Mouse (Mus musculus) kidney, postnatal 0 days (tissue): Measurements from ENCODE around the gene Btbd6. TPM values are rescaled to one million over a fixed set of nuclear protein-coding genes. Genes with fewer than 3 reads are reported as not detected.

Experiments
- ATAC-seq: fragments of 200-750 bp; cut with Nextera tagmentation; replicated peaks from 2 replicates; pipeline ENCODE4 v1.8.0; 2017; ENCODE audit warnings: low read depth, moderate number of reproducible peaks, moderate TSS enrichment, moderate library complexity; ENCODE audit not compliant: low FRiP score
- DNase-seq: peaks from one replicate; pipeline ENCODE4 v3.0.0-alpha.2; 2016; ENCODE audit warnings: low spot score
- H3K27ac ChIP-seq: fragments of 300-500 bp; sonication (generic); 2 replicates; pipeline ENCODE4 v1.5.1; 2014; ENCODE audit warnings: mild to moderate bottlenecking
- H3K27me3 ChIP-seq: fragments of 300-500 bp; sonication (generic); 2 replicates; pipeline ENCODE4 v1.6.1; 2014; ENCODE audit warnings: low read length, mixed read lengths; ENCODE audit not compliant: insufficient read depth
- H3K36me3 ChIP-seq: fragments of 300-500 bp; sonication (generic); 2 replicates; pipeline ENCODE4 v1.6.1; 2014; ENCODE audit warnings: low read length, mixed read lengths; ENCODE audit not compliant: insufficient read depth
- H3K4me1 ChIP-seq: fragments of 300-500 bp; sonication (generic); replicated peaks from 2 replicates; pipeline ENCODE4 v1.6.1; 2014; ENCODE audit warnings: antibody characterized with exemption, low read length, mixed read lengths; ENCODE audit not compliant: insufficient read depth
- H3K4me2 ChIP-seq: fragments of 300-500 bp; sonication (generic); 2 replicates; pipeline ENCODE4 v1.6.1; 2014; ENCODE audit warnings: mild to moderate bottlenecking, low read length, moderate library complexity, mixed read lengths
- H3K4me3 ChIP-seq: fragments of 300-500 bp; sonication (generic); replicated peaks from 2 replicates; pipeline ENCODE4 v1.5.1; 2014; ENCODE audit warnings: low read depth, low read length
- H3K9ac ChIP-seq: fragments of 300-500 bp; sonication (generic); 2 replicates; pipeline ENCODE4 v1.6.1; 2014; ENCODE audit warnings: low read depth, low read length
- H3K9me3 ChIP-seq: fragments of 300-500 bp; sonication (generic); replicated peaks from 2 replicates; pipeline ENCODE4 v1.6.1; 2016; ENCODE audit warnings: low read length, inconsistent platforms, mixed read lengths
- CTCF ChIP-seq: IDR thresholded peaks from 2 replicates; pipeline ENCODE4 v1.5.1; 2016; ENCODE audit warnings: antibody characterized with exemption, low read depth, mild to moderate bottlenecking, moderate library complexity
- WGBS: fragments of 180-500 bp; shearing (Covaris S2); extraction: QIAGEN DNeasy Blood & Tissue Kit; methylation state at CpG from one replicate; pipeline ENCODE4 v1.1.7; 2014; 5-methylcytosine and 5-hydroxymethylcytosine counted together
- polyA plus RNA-seq: library from polyadenylated mRNA; unstranded; fragments of >200 nt; fragmentation: Nextera tagmentation; extraction: Ambion mirVana; gene quantifications from 2 replicates; pipeline ENCODE4 v1.2.1, GENCODE M21; 2015

Gene Btbd6
- polyA plus RNA-seq, 1 experiment from 2014 or later = 22.8 TPM

DNA sequence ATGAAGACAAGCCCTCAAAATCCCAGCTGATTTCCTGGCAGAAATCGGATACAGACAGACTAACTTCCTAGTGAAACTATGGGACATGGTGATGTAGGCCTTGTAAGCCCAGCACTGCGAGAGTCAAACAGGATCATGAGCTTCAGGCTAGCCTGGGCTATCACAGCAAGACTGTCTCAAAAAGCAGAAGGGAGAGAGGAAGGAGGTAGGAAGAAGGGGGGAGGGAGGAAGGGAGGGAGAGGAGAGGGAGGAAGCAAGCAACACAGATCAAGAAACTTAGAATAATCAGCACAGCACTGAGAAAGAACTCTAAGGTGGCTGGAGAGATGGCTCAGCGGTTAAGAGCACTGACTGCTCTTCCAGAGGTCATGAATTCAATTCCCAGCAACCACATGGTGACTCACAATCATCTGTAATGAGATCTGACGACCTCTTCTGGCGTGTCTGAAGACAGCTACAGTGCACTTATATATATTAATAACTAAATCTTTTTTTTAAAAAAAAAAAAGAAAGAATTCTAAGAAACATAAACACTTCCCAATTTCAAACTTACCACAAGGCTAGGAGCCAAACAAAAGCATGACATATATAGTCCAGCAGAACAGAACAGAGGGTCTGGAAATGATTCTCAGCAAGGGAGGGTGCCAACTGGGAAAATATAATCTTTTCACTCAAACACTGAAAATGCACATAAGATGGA lies 14.6 kb downstream of the Btbd6 start:
- H3K4me3 ChIP-seq = no peak overlapping the region
- H3K36me3 ChIP-seq = peaks cover 20% of the 10 kb centered on the region; the same call in 1 of the 2 replicates
- no peaks in the 10 kb centered on the region for H3K9me3 ChIP-seq
- no peaks in the 10 kb centered on the region for H3K27me3 ChIP-seq
- H3K27ac ChIP-seq = no peak overlapping the region
- H3K9ac ChIP-seq = no peak overlapping the region
- WGBS = 87% methylated on average over 5 of the region's 5 CpGs
- TF ChIP-seq CTCF = no peak
- DNase-seq (no peak), ATAC-seq (no peak)
- no peak overlapping the region for H3K4me2 ChIP-seq
- no peaks in the 10 kb centered on the region for H3K4me1 ChIP-seq

DNA sequence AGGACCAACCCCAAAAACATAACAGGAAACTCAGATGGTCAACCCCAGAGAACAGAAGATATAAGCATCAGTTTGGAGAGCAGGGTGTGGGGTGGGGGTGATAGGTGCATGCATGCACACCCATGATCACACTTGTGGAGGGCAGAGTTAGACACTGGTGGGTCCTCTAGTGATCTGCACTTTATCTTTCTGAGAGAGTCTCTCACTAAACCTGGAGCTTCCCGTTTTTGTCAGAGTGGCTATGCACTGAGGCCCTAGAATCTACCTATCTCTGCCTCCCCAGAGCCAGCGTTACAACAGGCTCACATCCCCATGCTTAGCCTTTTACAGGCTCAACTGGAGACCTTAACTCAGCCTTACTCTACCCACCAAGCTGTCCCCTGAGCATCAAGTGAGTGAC lies 15.2 kb downstream of the Btbd6 start:
- Histone ChIP-seq H3K9ac (no peak overlapping the region), H3K27ac (no peak overlapping the region), H3K27me3 (no peaks in the 10 kb centered on the region), H3K36me3 (peaks cover 19% of the 10 kb centered on the region; the same call in 1 of the 2 replicates), H3K4me1 (no peaks in the 10 kb centered on the region), H3K4me2 (no peak overlapping the region), H3K4me3 (no peak overlapping the region), H3K9me3 (no peaks in the 10 kb centered on the region)
- no peak for TF ChIP-seq CTCF
- ATAC-seq (no peak), DNase-seq (no peak)
- 89% methylated on average over 2 of the region's 2 CpGs for WGBS

DNA sequence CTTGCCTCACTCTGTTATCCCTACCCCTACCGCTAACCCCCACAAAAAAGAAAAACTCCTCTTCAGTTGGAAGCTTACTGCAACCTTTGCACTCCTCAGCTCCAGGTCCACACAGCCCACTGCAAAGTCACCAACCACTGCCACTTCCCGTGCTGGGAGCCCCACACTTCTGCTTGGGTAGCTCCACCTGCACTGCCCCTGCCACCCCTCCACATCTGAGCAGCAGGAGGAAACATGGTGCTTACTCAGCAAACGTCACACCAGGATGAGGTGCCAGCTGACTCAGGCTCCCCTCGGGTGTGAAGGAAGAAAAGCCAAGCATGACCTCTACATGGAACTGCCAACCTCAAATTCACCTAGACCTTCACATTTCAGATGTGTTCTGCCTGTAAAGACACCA lies 17.9 kb downstream of the Btbd6 start:
- peaks cover 9% of the 10 kb centered on the region; the same call in 1 of the 2 replicates for H3K36me3 ChIP-seq
- peak; percentile 52; the same call in 1 of the 2 replicates for ATAC-seq
- peaks cover 10% of the 10 kb centered on the region; the same call in 1 of the 2 replicates for H3K4me1 ChIP-seq
- no peaks in the 10 kb centered on the region for H3K27me3 ChIP-seq
- no peak overlapping the region for H3K4me3 ChIP-seq
- H3K9me3 ChIP-seq = no peaks in the 10 kb centered on the region
- no peak for DNase-seq
- no peak for TF ChIP-seq CTCF
- H3K9ac ChIP-seq = no peak overlapping the region
- no peak overlapping the region for H3K27ac ChIP-seq
- WGBS = 43% methylated on average over 4 of the region's 4 CpGs
- no peak overlapping the region for H3K4me2 ChIP-seq

DNA sequence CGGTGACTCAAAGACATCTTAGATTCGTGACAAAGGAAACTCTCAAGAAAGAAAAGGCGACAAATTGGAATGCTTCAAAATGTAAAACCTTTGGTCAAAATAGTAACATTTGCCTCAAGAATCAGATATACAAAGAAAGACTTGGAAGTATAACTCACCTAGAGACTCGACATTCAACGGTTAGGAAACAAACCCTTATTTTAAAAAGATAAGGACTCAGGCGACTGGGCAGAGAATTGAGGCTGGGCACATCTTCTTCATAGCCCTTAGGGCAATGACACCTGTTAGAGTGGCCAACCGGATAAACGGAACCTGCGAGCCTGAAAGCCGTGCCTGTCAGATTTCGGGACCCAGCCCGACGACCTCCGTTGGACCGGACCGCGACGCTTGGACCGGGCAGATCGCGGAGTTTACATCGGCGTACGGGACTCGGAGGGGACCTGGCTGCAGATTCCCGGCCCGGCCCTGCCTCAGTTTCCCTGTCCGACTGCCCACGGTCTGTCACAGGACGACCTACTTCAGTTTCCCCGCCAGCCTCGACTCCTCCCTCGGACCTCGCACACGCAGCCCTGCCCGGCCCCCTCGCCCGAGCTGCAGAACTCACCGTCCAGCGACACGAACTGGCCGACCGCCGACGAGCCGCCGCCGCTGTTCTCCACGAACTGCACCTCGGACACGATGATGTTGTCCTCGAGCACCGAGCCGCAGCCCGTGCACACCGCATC lies 23.4 kb downstream of the Btbd6 start:
- H3K27me3 ChIP-seq = no peaks in the 10 kb centered on the region
- TF ChIP-seq CTCF = no peak
- no peak for DNase-seq
- peak overlapping the region; percentile 80 for H3K4me3 ChIP-seq
- WGBS = 1% methylated on average over 56 of the region's 56 CpGs
- H3K4me2 ChIP-seq = peak overlapping the region; percentile 70
- peak overlapping the region; percentile 97 for H3K27ac ChIP-seq
- no peaks in the 10 kb centered on the region for H3K36me3 ChIP-seq
- H3K9ac ChIP-seq = peak overlapping the region; percentile 97
- no peaks in the 10 kb centered on the region for H3K9me3 ChIP-seq
- H3K4me1 ChIP-seq = peaks cover 12% of the 10 kb centered on the region; the same call in 1 of the 2 replicates
- peak; percentile 5; the same call in 1 of the 2 replicates for ATAC-seq

DNA sequence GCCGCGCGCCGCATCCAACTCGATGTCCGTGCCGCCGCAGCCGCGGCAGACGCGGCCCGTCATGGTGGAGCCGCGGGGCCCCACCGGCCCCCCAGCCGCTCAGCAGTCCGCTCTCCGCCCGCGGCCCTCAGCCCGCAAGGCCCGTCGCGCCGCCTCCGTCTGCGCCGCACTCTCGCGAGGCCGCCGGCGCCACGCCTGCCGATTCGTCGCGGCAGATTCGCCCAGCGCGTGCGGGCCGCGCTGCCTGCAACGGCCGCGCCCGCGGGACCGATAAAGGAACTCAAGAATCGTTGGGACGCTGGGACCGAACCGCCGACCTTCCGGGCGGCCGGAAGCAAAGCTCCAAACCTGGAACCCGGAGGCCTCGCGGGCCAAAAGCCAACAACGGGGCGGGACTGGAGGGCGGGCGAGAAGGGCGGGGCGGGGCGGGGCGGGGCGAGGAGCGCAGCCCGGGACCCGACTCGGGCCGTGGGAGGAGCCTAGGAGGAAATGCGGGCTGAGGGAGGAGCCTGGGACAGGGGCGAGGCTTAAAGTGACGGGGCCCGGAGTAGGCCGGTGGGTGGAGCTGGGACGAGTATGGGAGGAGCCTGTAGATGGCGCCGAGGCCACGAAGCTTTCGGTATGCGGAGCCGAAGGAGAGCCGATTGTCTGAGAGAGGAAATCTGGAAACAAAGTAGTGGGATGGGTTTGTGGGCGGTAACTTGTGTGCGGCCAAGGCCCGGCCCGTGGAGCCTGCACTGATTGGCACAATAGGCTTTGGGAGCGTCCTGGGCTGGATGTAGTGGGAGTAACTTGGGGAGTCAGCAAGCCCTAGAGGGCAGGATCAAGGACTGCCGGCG lies 24.2 kb downstream of the Btbd6 start, which contains the start of gene Brf1:
Gene Brf1, minus strand, starts transcription at position 411 of the 839 bp plus-strand sequence.
- Histone ChIP-seq H3K9ac (peak within 1 kb of the TSS; percentile 97), H3K9me3 (no peaks in the 10 kb centered on the region), H3K4me2 (peak within 1 kb of the TSS; percentile 70), H3K27me3 (no peaks in the 10 kb centered on the region), H3K36me3 (no peaks in the 10 kb centered on the region), H3K4me1 (peaks cover 12% of the 10 kb centered on the region; the same call in 1 of the 2 replicates), H3K27ac (peak within 1 kb of the TSS; percentile 97), H3K4me3 (peak within 1 kb of the TSS; percentile 80)
- DNase-seq (peak; percentile 100), ATAC-seq (peak; percentile 96)
- WGBS = under 1% methylated on average over 90 of the region's 96 CpGs
- TF ChIP-seq CTCF = peak; percentile 32; the same call in 1 of the 2 replicates

DNA sequence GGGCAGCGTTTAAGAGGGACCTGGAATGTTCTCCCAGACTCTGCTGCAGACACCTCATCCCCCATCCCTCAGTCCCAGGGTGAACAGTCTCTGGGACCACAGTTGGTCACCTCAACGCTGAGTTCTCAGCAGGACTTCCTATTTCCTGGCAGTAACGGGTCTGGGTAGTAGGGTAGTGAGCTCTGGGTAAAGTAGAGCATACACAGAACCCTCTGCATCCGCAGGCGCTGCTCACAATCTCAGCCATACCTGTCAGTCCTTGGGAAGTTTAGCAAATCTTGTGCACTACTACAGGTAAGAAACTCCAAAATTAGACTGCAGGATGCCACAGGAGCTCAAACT lies 24.8 kb downstream of the Btbd6 start:
- no peak for TF ChIP-seq CTCF
- WGBS = 3% methylated on average over 5 of the region's 5 CpGs
- H3K4me1 ChIP-seq = peaks cover 12% of the 10 kb centered on the region; the same call in 1 of the 2 replicates
- no peaks in the 10 kb centered on the region for H3K36me3 ChIP-seq
- ATAC-seq = no peak; the same call in 1 of the 2 replicates
- H3K27me3 ChIP-seq = no peaks in the 10 kb centered on the region
- H3K4me2 ChIP-seq = peak overlapping the region; percentile 70
- peak overlapping the region; percentile 97 for H3K27ac ChIP-seq
- DNase-seq = no peak
- H3K9ac ChIP-seq = peak overlapping the region; percentile 60
- no peaks in the 10 kb centered on the region for H3K9me3 ChIP-seq
- H3K4me3 ChIP-seq = peak overlapping the region; percentile 80
